8 mouse cellular contexts compared by ENCODE assay signal in genomic region chr2:4400771-4401596, GRCm38 (mm10).
DNase-seq lines count a peak whose midpoint lies in the region; ATAC-seq lines count a peak whose summit lies in the region.

No protein-coding gene starts in this region.

- H3K27me3 ChIP-seq in hindbrain, embryonic 11.5 days (ENCODE audit: control insufficient read depth, insufficient read depth, low read length): no peaks in the 10 kb centered on the region

- under 1% methylated on average over 57 of the region's 74 CpGs for WGBS in hindbrain, embryonic 11.5 days

- no peaks in the 10 kb centered on the region; the same call in 1 of the 2 replicates for H3K4me1 ChIP-seq in hindbrain, embryonic 11.5 days (replicated peaks; ENCODE audit: control insufficient read depth, insufficient read depth, low read length)

- H3K36me3 ChIP-seq in hindbrain, embryonic 11.5 days (ENCODE audit: control insufficient read depth, insufficient read depth, low read length): no peaks in the 10 kb centered on the region

- H3K9me3 ChIP-seq in hindbrain, embryonic 11.5 days (ENCODE audit: control insufficient read depth, low read length): no peaks in the 10 kb centered on the region

- H3K27ac ChIP-seq in hindbrain, embryonic 11.5 days (ENCODE audit: low read depth, low read length): peak overlapping the region; percentile 97

- H3K4me3 ChIP-seq in hindbrain, embryonic 11.5 days (ENCODE audit: low read depth, low read length): peak overlapping the region; percentile 58

- peak; percentile 53 for DNase-seq in ZHBTc4 (ENCODE audit: low read depth, low spot score)
- peak; percentile 84 to 89 for DNase-seq in cerebellum, postnatal 10 days
- DNase-seq in frontal cortex, postnatal 25 days (ENCODE audit: low spot score in 2 of 2): peak; percentile 19 to 27
- peak; percentile 73 for DNase-seq in hindbrain, embryonic 11.5 days (ENCODE audit: low spot score)
- peak; percentile 32 to 45 for DNase-seq in left cerebral cortex, adult 18-20 months (ENCODE audit: low spot score in 2 of 2)
- peak; percentile 58 for DNase-seq in lung, postnatal 25 days (ENCODE audit: low spot score)
- peak; percentile 85 for DNase-seq in retina, postnatal 1 day

- ATAC-seq in hindbrain, embryonic 11.5 days (ENCODE audit: low FRiP score): peak; percentile 78
- no peak for ATAC-seq in activated CD4-positive, CD25-positive, alpha-beta regulatory T cell, adult 4 months

- peak overlapping the region; percentile 97 for H3K9ac ChIP-seq in hindbrain, embryonic 11.5 days (ENCODE audit: low read depth, low read length)

- H3K4me2 ChIP-seq in hindbrain, embryonic 11.5 days (replicated peaks; ENCODE audit: low read depth, low read length): peak overlapping the region; percentile 70

Comparison
In these comparisons a context has a peak if more than half of its experiments do, and no peak if none do; other contexts are left out.
1. DNase-seq: peak in every context shown above with its lines; median percentile 86 in cerebellum, postnatal 10 days; 85 in retina, postnatal 1 day; 73 in hindbrain, embryonic 11.5 days; 58 in lung, postnatal 25 days; 53 in ZHBTc4; 38 in left cerebral cortex, adult 18-20 months; 23 in frontal cortex, postnatal 25 days.